Mouse (Mus musculus) testis, adult 2 months (tissue): ENCODE data around the gene Tex2. TPM values are rescaled to one million over a fixed set of nuclear protein-coding genes. Genes with fewer than 3 reads are reported as not detected.

Experiments
- H3K27ac ChIP-seq: fragments of 200-500 bp; 2 replicates; pipeline ENCODE4 v1.5.1; 2012; ENCODE audit warnings: low read depth, low read length; ENCODE audit not compliant: control insufficient read depth, insufficient read depth
- H3K27me3 ChIP-seq: fragments of 200-500 bp; 2 replicates; pipeline ENCODE4 v1.6.1; 2012; ENCODE audit warnings: mild to moderate bottlenecking, low read length, moderate library complexity; ENCODE audit not compliant: control insufficient read depth, insufficient read depth
- H3K36me3 ChIP-seq: fragments of 200-500 bp; 2 replicates; pipeline ENCODE4 v1.6.1; 2012; ENCODE audit warnings: mild to moderate bottlenecking, low read length; ENCODE audit not compliant: control insufficient read depth, insufficient read depth
- H3K4me1 ChIP-seq: fragments of 200-500 bp; 2 replicates; pipeline ENCODE4 v1.6.1; 2012; ENCODE audit warnings: low read length; ENCODE audit not compliant: control insufficient read depth, insufficient read depth
- H3K4me3 ChIP-seq: fragments of 200-500 bp; 2 replicates; pipeline ENCODE4 v1.5.1; 2012; ENCODE audit warnings: low read depth, mild to moderate bottlenecking, low read length, moderate library complexity, mixed read lengths; ENCODE audit not compliant: control insufficient read depth
- CTCF ChIP-seq: fragments of 200-500 bp; IDR thresholded peaks from 2 replicates; pipeline ENCODE4 v1.5.1; 2012; ENCODE audit warnings: low read depth, mild to moderate bottlenecking, inconsistent platforms, low read length, moderate library complexity; ENCODE audit not compliant: control insufficient read depth, insufficient read depth, insufficient replicate concordance
- POLR2A ChIP-seq: fragments of 200-500 bp; IDR thresholded peaks from 2 replicates; pipeline ENCODE4 v1.6.1; 2012; ENCODE audit warnings: low read depth, mild to moderate bottlenecking, inconsistent platforms, low read length, moderate library complexity; ENCODE audit not compliant: control insufficient read depth
- polyA plus RNA-seq: library from polyadenylated mRNA; depleted of rRNA; stranded (reverse); fragments of >200 nt; gene quantifications from 2 replicates; pipeline ENCODE4 v1.2.3, GENCODE M21; 2012

Gene Tex2
- polyA plus RNA-seq, 1 experiment = 234 TPM

GRCm38 (mm10) chr11:106503425-106503717 lies 109.9 kb downstream of the Tex2 start:
- Histone ChIP-seq H3K4me1 (peaks cover 3% of the 10 kb centered on the region), H3K4me3 (no peak overlapping the region), H3K27me3 (no peaks in the 10 kb centered on the region), H3K27ac (no peak overlapping the region), H3K36me3 (no peaks in the 10 kb centered on the region)
- TF ChIP-seq CTCF = no peak
- no peak for TF ChIP-seq POLR2A

- TF ChIP-seq CTCF = no peak
- no peak for TF ChIP-seq POLR2A
- Histone ChIP-seq H3K4me3 (no peak overlapping the region), H3K36me3 (no peaks in the 10 kb centered on the region), H3K27me3 (no peaks in the 10 kb centered on the region), H3K4me1 (peaks cover 3% of the 10 kb centered on the region), H3K27ac (no peak overlapping the region)
Measured at GRCm38 (mm10) chr11:106502631-106503424, 110.4 kb downstream of the Tex2 start.

GRCm38 (mm10) chr11:106502159-106502505 lies 111.1 kb downstream of the Tex2 start:
- H3K27me3 ChIP-seq = no peaks in the 10 kb centered on the region
- H3K4me3 ChIP-seq = no peak overlapping the region
- TF ChIP-seq CTCF (no peak), POLR2A (no peak)
- no peaks in the 10 kb centered on the region for H3K36me3 ChIP-seq
- H3K27ac ChIP-seq = no peak overlapping the region
- peaks cover 3% of the 10 kb centered on the region for H3K4me1 ChIP-seq

- no peaks in the 10 kb centered on the region for H3K27me3 ChIP-seq
Measured at GRCm38 (mm10) chr11:106501308-106502158, 111.7 kb downstream of the Tex2 start.

GRCm38 (mm10) chr11:106500393-106501307 lies 112.6 kb downstream of the Tex2 start:
- Histone ChIP-seq H3K4me3 (peak overlapping the region; percentile 93), H3K4me1 (peaks cover 3% of the 10 kb centered on the region), H3K36me3 (no peaks in the 10 kb centered on the region), H3K27me3 (no peaks in the 10 kb centered on the region), H3K27ac (peak overlapping the region; percentile 95)
- TF ChIP-seq POLR2A (peak; percentile 100), CTCF (no peak)

More at GRCm38 (mm10) chr11:106501308-106502158, 111.7 kb downstream of the Tex2 start:
- no peak for TF ChIP-seq CTCF
- TF ChIP-seq POLR2A = no peak
- peak overlapping the region; percentile 93 for H3K4me3 ChIP-seq
- H3K27ac ChIP-seq = peak overlapping the region; percentile 95
- peaks cover 3% of the 10 kb centered on the region for H3K4me1 ChIP-seq
- no peaks in the 10 kb centered on the region for H3K36me3 ChIP-seq

- peaks cover 3% of the 10 kb centered on the region for H3K4me1 ChIP-seq
- no peak for TF ChIP-seq CTCF
- no peak for TF ChIP-seq POLR2A
- no peak overlapping the region for H3K27ac ChIP-seq
Measured at GRCm38 (mm10) chr11:106498739-106499379, 114.4 kb downstream of the Tex2 start.

More at GRCm38 (mm10) chr11:106498739-106499379, 114.4 kb downstream of the Tex2 start:
- no peaks in the 10 kb centered on the region for H3K36me3 ChIP-seq
- H3K27me3 ChIP-seq = no peaks in the 10 kb centered on the region
- H3K4me3 ChIP-seq = no peak overlapping the region
